Mouse (Mus musculus): Measurements from ENCODE around the gene Fam83d.

Fam83d gene

GRCm38 (mm10) chr2:158816239-158816638, 48.3 kb downstream of the Fam83d start:
- DNase-seq (ENCODE audit: extremely low spot score): no peak

GRCm38 (mm10) chr2:158817708-158818107, 49.8 kb downstream of the Fam83d start:
- DNase-seq (ENCODE audit: extremely low spot score): no peak

GRCm38 (mm10) chr2:158828124-158828523, 60.2 kb downstream of the Fam83d start:
- DNase-seq (ENCODE audit: extremely low spot score): no peak

DNA sequence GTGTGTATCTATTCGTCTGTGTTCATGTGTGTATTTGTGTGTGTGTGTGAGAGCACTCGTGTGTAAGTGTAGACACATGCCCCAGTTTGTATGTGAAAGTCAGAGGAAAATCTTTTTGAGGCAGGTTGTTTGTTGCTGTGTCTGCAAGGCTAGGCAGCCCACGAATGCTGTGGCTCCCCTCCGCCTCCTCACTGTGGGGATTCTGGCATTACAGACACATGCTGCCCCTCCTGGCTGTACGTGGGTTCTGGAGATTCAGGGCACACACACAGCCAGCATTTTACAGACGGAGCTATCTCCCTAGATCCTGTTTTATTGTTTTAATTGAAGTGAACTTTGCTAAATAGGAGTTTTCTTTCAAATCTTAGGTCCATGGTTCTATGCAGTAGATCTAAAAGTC, 61.9 kb downstream of the Fam83d start:
- DNase-seq (ENCODE audit: extremely low spot score): no peak

DNA sequence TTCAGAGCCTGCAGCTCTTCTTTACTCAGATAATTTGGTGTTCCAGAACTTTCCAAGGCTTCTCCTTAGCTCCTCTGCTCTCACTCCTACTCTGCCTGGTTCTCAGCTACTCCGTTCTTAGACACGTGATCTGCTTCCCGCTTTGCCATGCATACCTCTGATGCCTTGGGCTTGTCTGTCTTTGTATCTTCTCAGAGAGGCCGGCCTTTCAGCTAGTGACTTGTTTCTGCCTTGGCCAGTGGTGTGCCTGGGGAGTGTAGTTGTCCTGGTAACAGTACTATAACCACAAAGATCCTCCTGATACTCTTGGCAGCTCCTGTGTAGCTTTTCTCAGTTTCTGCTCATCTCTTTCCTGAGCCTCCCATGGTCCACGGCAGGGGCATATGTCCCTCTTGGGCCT, 65.3 kb downstream of the Fam83d start:
- DNase-seq (ENCODE audit: extremely low spot score): no peak

GRCm38 (mm10) chr2:158833645-158834044, 65.8 kb downstream of the Fam83d start:
- DNase-seq (ENCODE audit: extremely low spot score): no peak
